Mouse (Mus musculus): ENCODE measurements around the gene Sdccag8. TPM values are rescaled to one million over a fixed set of nuclear protein-coding genes. Genes with fewer than 3 reads are reported as not detected.

Gene Sdccag8
- polyA plus RNA-seq, 1 experiment from 2014 or later, result 14.4 TPM

GRCm38 (mm10) chr1:176880101-176880500 is 65.6 kb downstream of the Sdccag8 start:
- Histone ChIP-seq H3K4me2 (no peak overlapping the region), H3K36me3 (no peaks in the 10 kb centered on the region), H3K4me3 (no peak overlapping the region), H3K27me3 (no peaks in the 10 kb centered on the region), H3K9ac (no peak overlapping the region), H3K9me3 (no peaks in the 10 kb centered on the region), H3K27ac (no peak overlapping the region), H3K4me1 (no peaks in the 10 kb centered on the region)
- 46% methylated on average over 5 of the region's 5 CpGs for WGBS
- no peak for ATAC-seq (ENCODE audit: borderline replicate concordance, extremely low read depth, low FRiP score, low TSS enrichment)

GRCm38 (mm10) chr1:176880943-176881342 is 66.5 kb downstream of the Sdccag8 start:
- no peak for ATAC-seq (ENCODE audit: borderline replicate concordance, extremely low read depth, low FRiP score, low TSS enrichment)
- H3K4me1 ChIP-seq, result no peaks in the 10 kb centered on the region
- H3K9me3 ChIP-seq, result no peaks in the 10 kb centered on the region
- no peak overlapping the region for H3K4me3 ChIP-seq
- 78% methylated on average over 6 of the region's 6 CpGs for WGBS
- H3K9ac ChIP-seq, result no peak overlapping the region
- no peak overlapping the region for H3K4me2 ChIP-seq
- no peaks in the 10 kb centered on the region for H3K27me3 ChIP-seq
- no peaks in the 10 kb centered on the region for H3K36me3 ChIP-seq
- no peak overlapping the region for H3K27ac ChIP-seq

- Histone ChIP-seq H3K9ac (no peak overlapping the region), H3K27ac (no peak overlapping the region), H3K36me3 (no peaks in the 10 kb centered on the region), H3K4me1 (no peaks in the 10 kb centered on the region), H3K4me2 (no peak overlapping the region), H3K9me3 (no peaks in the 10 kb centered on the region), H3K27me3 (no peaks in the 10 kb centered on the region), H3K4me3 (no peak overlapping the region)
- no peak for ATAC-seq (ENCODE audit: borderline replicate concordance, extremely low read depth, low FRiP score, low TSS enrichment)
- WGBS, result 75% methylated on average over 17 of the region's 17 CpGs
Measured at GRCm38 (mm10) chr1:176885207-176885933, 70.9 kb downstream of the Sdccag8 start.

GRCm38 (mm10) chr1:176886002-176886401 is 71.5 kb downstream of the Sdccag8 start:
- no peak overlapping the region for H3K4me2 ChIP-seq
- no peaks in the 10 kb centered on the region for H3K9me3 ChIP-seq
- no peaks in the 10 kb centered on the region for H3K36me3 ChIP-seq
- no peak overlapping the region for H3K9ac ChIP-seq
- H3K4me3 ChIP-seq, result no peak overlapping the region
- no peaks in the 10 kb centered on the region for H3K4me1 ChIP-seq
- 74% methylated on average over 5 of the region's 5 CpGs for WGBS
- ATAC-seq (ENCODE audit: borderline replicate concordance, extremely low read depth, low FRiP score, low TSS enrichment), result no peak
- H3K27me3 ChIP-seq, result no peaks in the 10 kb centered on the region
- no peak overlapping the region for H3K27ac ChIP-seq

- no peak overlapping the region for H3K27ac ChIP-seq
- no peak overlapping the region for H3K4me2 ChIP-seq
- 78% methylated on average over 6 of the region's 6 CpGs for WGBS
- H3K4me3 ChIP-seq, result no peak overlapping the region
- H3K9ac ChIP-seq, result no peak overlapping the region
- H3K36me3 ChIP-seq, result no peaks in the 10 kb centered on the region
- H3K4me1 ChIP-seq, result no peaks in the 10 kb centered on the region
- ATAC-seq (ENCODE audit: borderline replicate concordance, extremely low read depth, low FRiP score, low TSS enrichment), result no peak
- H3K9me3 ChIP-seq, result no peaks in the 10 kb centered on the region
- no peaks in the 10 kb centered on the region for H3K27me3 ChIP-seq
Measured at GRCm38 (mm10) chr1:176903741-176904140, 89.3 kb downstream of the Sdccag8 start.

- no peaks in the 10 kb centered on the region for H3K9me3 ChIP-seq
- no peak overlapping the region for H3K27ac ChIP-seq
- no peaks in the 10 kb centered on the region for H3K27me3 ChIP-seq
- H3K9ac ChIP-seq, result no peak overlapping the region
- no peak overlapping the region for H3K4me2 ChIP-seq
- WGBS, result 99% methylated on average over 2 of the region's 2 CpGs
- H3K4me3 ChIP-seq, result no peak overlapping the region
- ATAC-seq (ENCODE audit: borderline replicate concordance, extremely low read depth, low FRiP score, low TSS enrichment), result no peak
- no peaks in the 10 kb centered on the region for H3K4me1 ChIP-seq
- no peaks in the 10 kb centered on the region for H3K36me3 ChIP-seq
Measured at GRCm38 (mm10) chr1:176915946-176916345, 101.5 kb downstream of the Sdccag8 start.

GRCm38 (mm10) chr1:176919486-176919885 is 105.0 kb downstream of the Sdccag8 start:
- H3K27me3 ChIP-seq, result no peaks in the 10 kb centered on the region
- no peak overlapping the region for H3K27ac ChIP-seq
- H3K9me3 ChIP-seq, result no peaks in the 10 kb centered on the region
- H3K4me3 ChIP-seq, result no peak overlapping the region
- no peaks in the 10 kb centered on the region for H3K36me3 ChIP-seq
- no peak overlapping the region for H3K9ac ChIP-seq
- H3K4me1 ChIP-seq, result no peaks in the 10 kb centered on the region
- WGBS, result 84% methylated on average over 12 of the region's 12 CpGs
- no peak for ATAC-seq (ENCODE audit: borderline replicate concordance, extremely low read depth, low FRiP score, low TSS enrichment)
- no peak overlapping the region for H3K4me2 ChIP-seq

- WGBS, result 85% methylated on average over 5 of the region's 5 CpGs
- Histone ChIP-seq H3K4me2 (no peak overlapping the region), H3K27ac (no peak overlapping the region), H3K4me1 (0 out of 2 replicates have a peak, but pooled peaks cover 4% of the 10 kb centered on the region), H3K36me3 (no peaks in the 10 kb centered on the region), H3K9me3 (no peaks in the 10 kb centered on the region), H3K4me3 (no peak overlapping the region), H3K9ac (no peak overlapping the region), H3K27me3 (no peaks in the 10 kb centered on the region)
- ATAC-seq (ENCODE audit: borderline replicate concordance, extremely low read depth, low FRiP score, low TSS enrichment), result no peak
Measured at GRCm38 (mm10) chr1:176922842-176923241, 108.4 kb downstream of the Sdccag8 start.

- H3K4me3 ChIP-seq, result no peak overlapping the region
- H3K27ac ChIP-seq, result no peak overlapping the region
- no peaks in the 10 kb centered on the region for H3K9me3 ChIP-seq
- H3K9ac ChIP-seq, result no peak overlapping the region
- no peaks in the 10 kb centered on the region for H3K36me3 ChIP-seq
- ATAC-seq (ENCODE audit: borderline replicate concordance, extremely low read depth, low FRiP score, low TSS enrichment), result no peak
- WGBS, result 38% methylated on average over 5 of the region's 5 CpGs
- H3K27me3 ChIP-seq, result no peaks in the 10 kb centered on the region
- H3K4me2 ChIP-seq, result no peak overlapping the region
- H3K4me1 ChIP-seq, result 0 out of 2 replicates have a peak, but pooled peaks cover 4% of the 10 kb centered on the region
Measured at GRCm38 (mm10) chr1:176926009-176926408, 111.5 kb downstream of the Sdccag8 start.

- H3K4me2 ChIP-seq, result no peak overlapping the region
- H3K36me3 ChIP-seq, result no peaks in the 10 kb centered on the region
- no peak overlapping the region for H3K4me3 ChIP-seq
- 85% methylated on average over 9 of the region's 9 CpGs for WGBS
- no peaks in the 10 kb centered on the region for H3K9me3 ChIP-seq
- no peak for ATAC-seq (ENCODE audit: borderline replicate concordance, extremely low read depth, low FRiP score, low TSS enrichment)
- H3K27me3 ChIP-seq, result no peaks in the 10 kb centered on the region
- H3K4me1 ChIP-seq, result 0 out of 2 replicates have a peak, but pooled peaks cover 4% of the 10 kb centered on the region
- H3K27ac ChIP-seq, result no peak overlapping the region
- no peak overlapping the region for H3K9ac ChIP-seq
Measured at GRCm38 (mm10) chr1:176927312-176927711, 112.9 kb downstream of the Sdccag8 start.

- Histone ChIP-seq H3K9me3 (no peaks in the 10 kb centered on the region), H3K36me3 (no peaks in the 10 kb centered on the region), H3K27me3 (no peaks in the 10 kb centered on the region), H3K4me2 (no peak overlapping the region), H3K4me1 (0 out of 2 replicates have a peak, but pooled peaks cover 10% of the 10 kb centered on the region), H3K9ac (no peak overlapping the region), H3K4me3 (no peak overlapping the region), H3K27ac (no peak overlapping the region)
- 92% methylated on average over 8 of the region's 8 CpGs for WGBS
- no peak for ATAC-seq (ENCODE audit: borderline replicate concordance, extremely low read depth, low FRiP score, low TSS enrichment)
Measured at GRCm38 (mm10) chr1:176929710-176930109, 115.2 kb downstream of the Sdccag8 start.

GRCm38 (mm10) chr1:176930574-176930973 is 116.1 kb downstream of the Sdccag8 start:
- no peak overlapping the region for H3K9ac ChIP-seq
- no peak overlapping the region for H3K27ac ChIP-seq
- no peaks in the 10 kb centered on the region for H3K36me3 ChIP-seq
- no peak overlapping the region for H3K4me3 ChIP-seq
- H3K9me3 ChIP-seq, result no peaks in the 10 kb centered on the region
- 83% methylated on average over 2 of the region's 2 CpGs for WGBS
- no peak for ATAC-seq (ENCODE audit: borderline replicate concordance, extremely low read depth, low FRiP score, low TSS enrichment)
- H3K4me2 ChIP-seq, result no peak overlapping the region
- H3K4me1 ChIP-seq, result 0 out of 2 replicates have a peak, but pooled peaks cover 10% of the 10 kb centered on the region
- no peaks in the 10 kb centered on the region for H3K27me3 ChIP-seq

All from lung, embryonic 15.5 days (tissue).